Mouse (Mus musculus): Measurements from ENCODE around the gene Slc35f3.

Slc35f3 gene

DNA sequence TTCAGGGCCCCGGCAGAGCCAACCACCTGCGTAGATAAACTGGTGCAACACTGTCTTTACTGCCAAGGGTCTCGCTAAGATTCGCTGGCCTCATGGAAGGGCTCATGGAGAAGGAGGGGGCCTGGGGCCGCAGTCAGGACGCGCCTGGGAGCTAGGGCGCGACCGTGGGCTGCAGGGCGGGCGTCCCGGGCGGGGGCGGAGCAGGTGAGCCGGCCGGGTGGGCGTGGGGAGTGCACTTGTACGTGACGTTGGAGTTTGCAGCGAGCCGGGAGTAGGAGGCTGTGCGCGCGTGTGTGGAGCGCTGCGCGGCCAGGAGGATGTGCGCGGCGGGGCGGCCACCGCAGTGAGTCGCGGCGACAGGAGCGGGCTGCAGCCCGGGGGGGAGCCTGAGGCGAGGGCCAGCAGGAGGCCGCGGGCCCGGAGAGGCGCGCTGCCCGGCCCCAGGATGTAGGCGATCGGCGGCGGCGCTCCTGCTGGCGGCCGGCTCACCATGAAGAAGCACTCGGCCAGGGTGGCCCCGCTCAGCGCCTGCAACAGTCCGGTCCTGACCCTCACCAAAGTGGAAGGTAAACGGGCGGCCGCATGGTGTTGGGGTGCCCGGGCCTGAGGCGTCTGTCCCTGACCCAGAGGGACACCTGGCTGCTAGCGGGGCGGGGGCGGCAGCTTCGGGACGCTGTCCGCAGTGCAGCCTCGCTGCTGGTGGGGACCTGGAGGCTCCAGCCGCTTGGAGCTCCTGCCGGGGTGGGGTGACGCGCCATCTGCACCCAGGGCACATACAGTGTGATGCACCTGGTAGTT is at the start of gene Slc35f3:
TSS of gene Slc35f3 (plus strand) at position 263 of the 798 bp plus-strand sequence.
- DNase-seq (ENCODE audit: inconsistent ontology term): peak; percentile 62

DNA sequence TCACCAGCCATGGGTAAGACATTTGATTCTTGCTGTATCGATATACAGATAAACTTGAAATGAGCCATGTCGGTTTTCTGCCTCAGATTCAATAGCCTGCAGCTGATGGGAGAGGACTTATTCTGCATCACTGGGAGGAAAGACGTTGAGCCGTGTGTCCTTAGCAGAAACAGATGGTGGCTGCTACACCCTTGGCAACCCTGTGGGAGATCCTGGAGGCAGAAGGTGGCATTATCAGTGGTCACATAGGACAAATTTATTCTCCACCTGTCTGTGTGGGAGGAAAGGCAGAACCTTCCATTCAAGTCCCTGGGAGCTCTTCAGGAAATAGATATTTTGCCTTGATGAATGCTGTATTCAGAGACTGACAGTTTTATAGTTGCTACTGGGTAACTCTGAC is 47.9 kb upstream of the Slc35f3 start:
- no peak for DNase-seq (ENCODE audit: inconsistent ontology term)

DNA sequence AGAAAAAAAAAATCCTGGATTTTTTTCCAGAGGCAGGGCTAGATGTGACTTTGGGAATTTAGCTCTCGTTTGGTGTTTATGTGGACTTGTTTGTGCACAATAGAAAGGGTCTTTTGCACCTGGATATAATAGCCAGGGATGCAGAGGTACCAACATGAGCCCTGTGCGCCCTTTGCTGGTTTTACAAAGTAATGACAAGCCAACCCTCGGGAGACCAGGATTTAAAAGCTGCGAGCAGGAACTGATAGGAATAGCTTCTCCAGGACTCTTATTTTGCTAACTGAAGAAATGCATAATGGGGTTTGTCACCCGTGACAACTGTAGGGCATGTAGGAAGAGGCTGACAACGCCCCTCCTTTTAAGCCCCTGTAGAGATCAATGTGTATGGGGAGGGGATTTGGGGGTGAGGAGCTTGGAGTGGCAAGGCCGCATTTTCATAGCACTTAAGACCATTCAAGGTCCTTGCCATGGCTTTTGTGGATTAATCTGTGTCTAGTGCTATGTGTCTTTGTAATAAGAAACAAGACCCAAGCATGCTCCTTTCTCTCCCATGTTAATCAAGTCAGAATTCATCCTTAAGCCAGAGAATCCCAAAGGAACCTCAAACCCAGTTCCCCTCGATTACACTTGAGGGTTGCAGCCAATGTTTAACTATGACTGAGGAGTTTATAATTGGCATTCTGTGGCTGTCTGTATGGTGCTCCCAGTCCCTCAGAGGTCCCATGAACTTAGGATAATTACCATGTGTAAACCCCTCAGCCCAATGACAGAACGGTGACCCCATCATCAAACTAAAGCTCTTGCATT is 41.6 kb upstream of the Slc35f3 start:
- no peak for DNase-seq (ENCODE audit: inconsistent ontology term)

DNA sequence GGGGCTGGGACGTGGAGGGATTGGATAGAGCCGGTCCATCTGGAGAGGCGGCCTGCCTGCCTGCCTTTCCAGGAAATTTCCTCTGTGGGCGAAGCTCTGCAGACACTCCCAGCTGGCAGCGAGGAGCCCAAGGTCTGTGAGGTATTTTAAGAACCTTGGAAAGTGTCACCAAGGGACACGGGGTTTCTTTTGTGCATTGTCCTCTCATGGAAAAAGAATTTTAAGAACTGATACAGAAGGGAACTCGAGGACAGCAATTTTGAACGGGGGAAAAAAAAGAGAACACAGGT is 41.0 kb upstream of the Slc35f3 start:
- no peak for DNase-seq (ENCODE audit: inconsistent ontology term)

DNA sequence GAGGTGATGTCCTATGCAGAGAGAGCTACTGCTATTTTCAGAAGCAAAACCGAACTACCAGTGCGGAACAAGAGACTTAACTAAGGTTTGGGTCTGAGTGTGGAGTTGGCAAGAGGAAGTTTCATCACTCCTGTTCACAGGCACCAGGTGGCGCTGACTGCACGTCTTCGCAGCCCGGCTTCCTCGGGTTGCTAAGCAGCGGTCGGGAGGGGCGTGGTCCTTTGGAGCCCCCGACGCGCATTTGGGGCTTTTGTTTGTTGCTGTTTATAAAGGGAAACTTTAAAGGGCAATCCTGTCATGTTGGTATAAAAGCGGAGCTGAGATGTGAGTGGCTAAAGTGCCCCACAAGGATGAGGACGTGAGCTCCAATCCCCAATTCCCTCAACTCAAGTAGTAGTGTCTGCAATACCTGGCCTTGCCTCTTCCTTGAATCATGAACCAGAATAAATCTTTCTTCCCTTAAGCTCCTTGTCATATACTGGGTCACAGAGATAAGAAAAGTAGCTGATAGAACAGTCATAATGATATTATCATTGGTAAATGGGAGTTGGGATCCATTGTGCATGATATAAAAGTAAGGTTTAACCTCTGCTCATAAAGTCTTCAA is 40.1 kb upstream of the Slc35f3 start:
- peak; percentile 65 for DNase-seq (ENCODE audit: inconsistent ontology term)

DNA sequence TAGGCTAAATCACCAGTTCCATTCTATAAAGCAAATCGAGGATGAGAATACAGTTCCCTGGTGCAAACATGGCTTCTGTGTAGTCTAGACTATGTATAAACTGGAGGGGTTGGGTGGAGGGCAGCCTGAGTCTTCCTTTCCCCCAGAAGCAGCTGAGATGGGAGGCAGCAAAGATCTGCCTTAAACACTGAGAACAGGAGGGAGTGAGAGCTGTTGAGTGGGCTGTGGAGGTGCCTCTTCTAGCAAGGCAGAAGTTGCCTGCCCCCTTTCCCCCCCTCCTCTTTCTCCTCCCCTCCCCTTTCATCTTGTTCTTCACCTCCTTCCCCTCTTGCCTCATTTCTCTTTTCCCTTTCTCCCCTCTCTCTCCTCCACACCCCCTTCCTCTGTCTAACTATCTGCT is 33.2 kb upstream of the Slc35f3 start:
- no peak for DNase-seq (ENCODE audit: inconsistent ontology term)

DNA sequence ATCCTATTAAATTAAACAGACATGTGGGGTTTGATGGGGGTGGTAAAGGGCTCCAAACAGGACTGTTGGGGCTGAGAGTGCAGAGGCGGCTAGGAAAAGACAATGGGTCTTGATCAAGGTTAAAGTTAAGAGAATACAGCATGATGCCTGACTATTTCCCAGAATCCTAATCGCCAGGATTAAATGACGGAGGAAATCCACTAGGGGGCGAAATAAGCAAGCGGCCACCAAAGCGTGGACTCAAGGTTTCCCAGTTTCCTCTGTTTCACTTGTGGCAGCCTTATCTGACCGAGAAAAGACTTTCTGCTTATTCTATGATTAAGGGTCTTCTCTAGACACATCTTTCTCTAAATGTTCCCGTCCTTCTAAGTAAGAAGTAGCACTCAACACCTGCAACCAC is 31.2 kb upstream of the Slc35f3 start:
- no peak for DNase-seq (ENCODE audit: inconsistent ontology term)

DNA sequence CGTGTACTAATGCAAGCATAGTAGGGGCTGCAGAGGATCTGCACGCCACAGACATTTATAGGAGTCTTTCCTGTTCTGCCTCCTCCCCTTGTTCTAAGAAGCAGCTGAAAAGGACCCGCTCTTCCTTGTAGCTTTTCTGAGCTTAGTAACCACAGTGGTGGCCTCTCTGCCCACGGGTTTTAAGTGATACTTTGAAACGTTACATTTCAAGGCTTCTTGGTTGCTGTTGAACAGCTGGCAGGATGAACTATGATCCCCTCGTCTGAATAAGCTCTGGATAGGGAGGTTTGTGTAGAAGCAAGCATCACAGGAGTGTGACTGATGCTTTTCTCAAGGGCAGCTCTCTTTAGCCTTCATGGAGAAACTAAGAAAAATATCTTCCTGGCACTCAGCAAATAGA is 28.6 kb upstream of the Slc35f3 start:
- DNase-seq (ENCODE audit: inconsistent ontology term): no peak

DNA sequence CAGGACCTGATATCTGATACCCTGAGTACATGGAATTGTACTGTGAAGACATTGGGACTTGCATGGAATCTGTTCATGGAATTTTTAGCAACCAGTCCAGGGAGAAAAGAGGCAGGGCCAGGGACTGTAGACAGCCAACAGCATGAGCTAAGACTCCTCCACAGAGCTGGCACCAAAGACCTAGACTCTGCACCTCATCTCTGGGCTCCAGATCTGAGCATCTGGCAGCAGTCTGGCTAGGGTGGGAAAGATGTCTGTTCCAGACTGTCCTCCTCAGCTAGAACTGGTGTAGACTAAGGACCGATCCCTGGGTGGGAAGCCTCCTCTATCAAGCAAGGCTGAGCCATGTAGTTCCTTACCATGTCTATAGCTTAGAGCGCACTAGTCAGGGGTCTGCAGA is 25.9 kb upstream of the Slc35f3 start:
- no peak for DNase-seq (ENCODE audit: inconsistent ontology term)

DNA sequence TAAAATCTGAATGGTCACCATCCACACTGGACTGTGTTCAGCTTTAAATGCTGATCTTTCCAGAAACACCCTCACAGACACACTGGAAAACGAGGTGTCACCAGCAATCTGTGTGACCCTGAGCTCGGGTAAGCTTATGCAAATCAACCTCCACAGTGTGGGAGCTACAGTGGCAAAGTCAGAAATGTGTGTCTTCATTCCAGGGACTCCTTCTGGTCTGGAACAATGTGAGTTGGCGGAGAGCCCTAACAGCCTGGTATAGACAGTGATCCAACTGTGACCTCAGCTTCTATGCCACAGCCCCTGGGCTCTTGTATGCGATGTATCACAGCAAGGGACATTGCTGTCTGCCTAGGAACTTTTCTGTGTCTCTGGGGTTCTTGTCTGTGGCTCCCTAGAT is 25.3 kb upstream of the Slc35f3 start:
- DNase-seq (ENCODE audit: inconsistent ontology term): peak; percentile 83

DNA sequence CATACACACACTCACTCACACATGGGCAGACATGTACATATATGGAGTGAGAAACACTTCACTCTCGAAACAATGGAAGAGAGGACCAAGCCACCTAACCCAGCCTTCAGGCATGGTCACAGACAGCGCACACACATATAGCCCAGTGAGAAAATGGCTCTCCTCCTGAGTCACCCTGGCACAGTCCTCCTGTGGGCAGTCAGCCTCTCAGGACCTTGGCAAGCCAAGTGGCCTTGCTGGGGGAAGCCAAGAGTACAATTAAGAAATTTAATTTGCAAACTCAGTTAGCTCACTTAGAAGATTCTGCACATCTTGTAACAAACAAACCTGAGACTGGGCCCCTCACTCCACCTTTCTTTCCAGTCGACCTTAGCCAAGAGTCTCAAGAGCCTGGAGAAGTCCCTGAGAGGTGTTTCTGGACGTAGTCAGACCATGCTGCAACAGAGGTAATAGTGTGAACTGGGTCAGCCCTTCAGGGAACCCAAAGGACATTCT is 23.4 kb upstream of the Slc35f3 start:
- peak; percentile 47 for DNase-seq (ENCODE audit: inconsistent ontology term)

DNA sequence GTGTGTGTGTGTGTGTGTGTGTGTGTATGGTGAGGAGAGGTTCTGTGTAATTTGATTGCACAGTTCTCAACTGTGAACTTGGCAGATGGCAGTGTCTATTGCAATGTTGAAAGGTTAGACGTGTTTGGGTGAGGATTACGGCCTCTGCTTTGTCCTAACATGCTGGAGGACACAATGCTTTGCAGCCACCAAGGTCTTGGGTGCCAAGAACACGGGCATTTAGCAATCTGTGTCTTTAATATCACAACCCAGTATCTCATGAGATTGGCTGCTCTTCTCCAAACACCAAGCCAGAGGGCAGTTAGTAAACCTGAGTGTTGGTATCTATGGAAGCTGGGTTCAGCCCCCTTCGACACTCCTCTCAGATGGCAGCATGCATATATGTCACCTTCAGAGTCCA is 22.5 kb upstream of the Slc35f3 start:
- no peak for DNase-seq (ENCODE audit: inconsistent ontology term)

DNA sequence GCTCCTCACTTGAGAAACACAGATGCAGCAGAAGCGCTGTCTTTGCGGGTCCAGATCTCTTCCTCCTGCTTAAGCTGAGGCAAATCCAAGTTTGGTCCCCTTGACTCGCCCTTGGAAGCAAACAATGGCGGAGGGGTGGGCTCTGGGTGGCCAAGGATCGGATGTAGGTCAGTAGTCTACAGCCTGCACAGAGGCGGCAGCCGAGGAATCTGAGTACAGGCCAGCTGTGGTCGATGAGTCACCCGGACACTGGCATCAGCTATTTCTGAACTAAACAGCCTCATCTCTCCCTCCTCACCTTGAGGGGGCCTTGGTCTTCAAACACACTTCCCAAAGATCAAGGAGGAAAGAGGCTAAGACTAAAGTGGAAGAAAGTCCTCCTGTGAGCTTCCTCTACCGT is 6.4 kb upstream of the Slc35f3 start:
- peak; percentile 72 for DNase-seq (ENCODE audit: inconsistent ontology term)

DNA sequence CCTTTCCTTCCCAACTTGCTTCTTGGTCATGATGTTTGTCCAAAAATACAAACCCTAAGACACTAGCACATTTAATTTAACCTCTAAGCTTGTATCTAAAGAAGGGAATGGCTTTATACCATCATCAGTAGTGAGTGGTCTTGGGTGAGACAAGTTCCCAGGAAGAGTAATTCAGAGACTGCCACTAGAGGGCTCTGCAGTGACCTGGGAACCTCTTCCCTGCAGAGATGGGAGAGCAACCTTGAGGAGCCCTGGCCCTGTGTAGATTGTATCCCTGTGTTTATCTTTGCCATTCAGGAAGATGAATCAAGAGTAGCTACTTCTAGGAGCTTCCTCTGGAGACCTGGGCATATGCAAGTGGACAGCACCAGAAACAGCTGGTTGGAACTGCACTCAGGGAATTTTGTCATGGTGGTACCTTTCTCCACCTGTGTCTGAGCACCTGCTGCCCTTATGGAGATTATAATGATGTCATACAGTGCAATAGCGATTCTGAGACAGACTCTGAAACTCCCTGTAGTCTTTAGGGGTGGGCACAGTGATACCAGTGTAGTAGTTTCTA is 993 bp upstream of the Slc35f3 start:
- peak; percentile 16 for DNase-seq (ENCODE audit: inconsistent ontology term)

DNA sequence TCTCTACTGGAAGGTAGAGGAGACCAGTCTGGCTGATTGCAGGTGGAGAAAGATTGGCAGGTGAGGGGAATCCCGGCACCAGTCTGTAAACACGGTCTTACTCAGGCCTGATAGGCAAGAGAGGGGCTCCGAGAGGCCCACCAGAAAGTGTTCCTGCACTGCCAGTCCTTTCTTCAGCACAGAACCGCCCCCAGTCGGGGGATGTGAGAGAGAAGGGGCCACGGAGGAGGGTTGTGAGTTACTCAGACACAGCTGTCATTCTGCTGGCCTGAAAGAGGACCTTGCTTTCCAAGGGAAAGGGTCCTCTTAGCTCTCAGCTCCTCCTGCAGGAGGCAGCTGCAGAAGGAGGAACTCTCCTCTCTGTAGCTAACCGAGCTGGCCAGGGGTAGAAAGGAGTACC is 975 bp downstream of the Slc35f3 start:
- DNase-seq (ENCODE audit: inconsistent ontology term): no peak

DNA sequence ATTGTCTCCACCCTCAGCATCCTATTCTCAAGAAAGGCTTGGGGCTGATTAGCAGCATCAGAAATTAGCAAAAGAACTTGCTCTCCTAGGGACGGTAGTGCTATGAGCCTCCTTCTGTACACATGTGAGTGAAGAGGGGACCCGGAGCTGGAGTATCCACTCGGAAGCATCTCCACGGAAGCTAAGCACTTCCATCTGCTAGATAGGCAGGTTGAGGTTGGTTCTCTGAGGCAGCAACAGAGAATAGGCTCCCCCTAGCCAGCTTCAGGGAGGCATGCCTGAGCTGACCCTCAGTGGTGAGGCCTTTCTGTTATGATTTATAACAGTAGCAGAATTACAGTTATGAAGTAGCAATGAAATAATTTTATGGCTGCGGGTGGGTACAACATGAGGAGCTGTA is 2.0 kb downstream of the Slc35f3 start:
- DNase-seq (ENCODE audit: inconsistent ontology term): no peak

DNA sequence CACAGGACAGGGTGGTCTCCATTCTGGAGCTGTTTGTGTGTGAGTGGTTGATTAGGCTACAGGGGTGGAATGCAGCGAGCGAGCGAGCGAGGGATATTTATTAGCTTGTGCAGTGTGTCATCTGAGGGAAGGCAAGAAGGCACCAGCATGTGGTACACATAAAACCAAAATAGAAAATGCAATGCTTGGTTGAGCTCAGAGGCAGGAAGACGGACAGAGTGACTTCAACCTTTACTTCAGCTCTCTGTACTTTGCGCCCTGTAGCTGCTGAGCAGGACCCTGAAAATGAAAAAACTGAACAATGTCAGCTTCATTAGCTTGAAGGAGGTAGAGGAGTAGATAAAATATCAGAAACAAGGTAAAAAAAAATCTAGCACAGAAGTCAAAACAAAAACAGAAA is 3.2 kb downstream of the Slc35f3 start:
- no peak for DNase-seq (ENCODE audit: inconsistent ontology term)

DNA sequence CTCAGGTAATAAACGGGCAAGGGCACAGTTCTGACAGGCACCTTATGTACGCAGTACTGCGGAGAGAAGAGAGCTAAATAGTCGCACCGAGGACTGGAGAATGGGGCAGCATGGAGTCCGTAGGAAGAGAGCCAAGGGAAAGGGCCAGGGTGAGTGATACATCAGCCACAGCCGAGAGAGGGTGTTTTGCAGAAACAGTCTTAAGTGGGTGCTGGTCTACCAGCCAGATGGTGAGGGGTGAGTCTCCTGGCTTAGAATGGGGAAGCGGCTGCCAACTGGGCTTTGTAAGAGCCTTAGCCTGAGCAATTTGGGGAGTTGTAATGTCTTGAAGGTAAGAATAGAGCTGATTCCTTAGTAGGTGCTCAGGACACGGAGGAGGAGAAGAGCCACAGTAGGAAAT is 8.8 kb downstream of the Slc35f3 start:
- no peak for DNase-seq (ENCODE audit: inconsistent ontology term)

DNA sequence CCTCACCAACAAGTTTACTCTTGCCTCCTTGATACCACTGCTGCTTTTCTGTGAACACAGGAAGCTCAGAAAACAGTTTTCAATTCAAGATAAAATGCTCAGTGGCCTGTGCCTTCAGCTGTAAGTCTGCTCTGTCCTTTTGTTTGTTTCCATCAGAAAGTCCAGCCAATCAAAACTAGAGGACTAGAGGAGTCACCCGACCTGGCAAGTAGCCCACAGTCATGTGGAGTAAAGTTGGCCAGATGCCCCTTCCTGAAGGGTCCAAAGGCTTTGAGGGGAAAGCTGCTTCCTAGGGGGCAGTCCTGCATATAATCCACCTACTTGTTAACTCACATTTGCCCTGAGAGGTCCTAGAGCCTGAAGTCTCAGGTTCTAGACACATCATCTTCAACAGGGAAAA is 10.7 kb downstream of the Slc35f3 start:
- peak; percentile 79 for DNase-seq (ENCODE audit: inconsistent ontology term)

DNA sequence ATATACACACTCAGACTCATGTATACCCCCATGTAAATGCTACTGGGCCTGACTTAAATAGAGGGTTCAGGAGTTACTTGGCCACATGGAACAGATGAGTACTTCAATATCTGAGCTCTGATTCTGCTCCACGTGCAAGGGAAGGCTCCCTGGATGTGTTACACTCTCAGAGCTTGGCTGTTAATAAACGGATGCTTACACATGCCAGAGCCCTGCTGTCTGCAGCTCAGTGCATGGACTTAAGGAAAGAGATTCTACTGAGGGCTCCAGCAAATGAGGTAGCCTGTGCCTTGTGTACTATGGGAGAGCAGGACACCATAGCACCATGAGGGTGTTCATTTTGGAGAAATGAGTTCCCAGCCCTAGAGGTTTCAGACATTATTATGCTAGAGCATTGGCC is 26.6 kb downstream of the Slc35f3 start:
- DNase-seq (ENCODE audit: inconsistent ontology term): no peak

DNA sequence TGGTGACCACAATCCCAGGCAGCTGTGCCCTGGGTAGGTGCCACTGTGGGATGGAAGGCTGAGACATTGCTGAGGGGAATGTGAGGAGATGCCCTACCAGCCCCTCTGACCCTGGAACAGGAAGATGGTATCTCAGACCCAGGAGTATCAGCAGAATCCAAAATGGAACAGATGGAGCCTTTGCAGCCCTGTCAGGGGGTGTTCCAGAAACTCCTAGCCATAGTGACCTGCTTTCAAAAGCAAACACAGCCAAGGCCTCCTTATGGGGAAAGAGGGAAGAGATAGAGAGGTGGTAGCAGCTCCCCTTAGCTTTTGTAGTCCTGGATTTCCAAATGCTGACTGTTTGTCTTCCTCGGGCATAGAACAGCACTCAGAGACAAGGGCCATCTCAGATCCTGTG is 27.8 kb downstream of the Slc35f3 start:
- no peak for DNase-seq (ENCODE audit: inconsistent ontology term)

DNA sequence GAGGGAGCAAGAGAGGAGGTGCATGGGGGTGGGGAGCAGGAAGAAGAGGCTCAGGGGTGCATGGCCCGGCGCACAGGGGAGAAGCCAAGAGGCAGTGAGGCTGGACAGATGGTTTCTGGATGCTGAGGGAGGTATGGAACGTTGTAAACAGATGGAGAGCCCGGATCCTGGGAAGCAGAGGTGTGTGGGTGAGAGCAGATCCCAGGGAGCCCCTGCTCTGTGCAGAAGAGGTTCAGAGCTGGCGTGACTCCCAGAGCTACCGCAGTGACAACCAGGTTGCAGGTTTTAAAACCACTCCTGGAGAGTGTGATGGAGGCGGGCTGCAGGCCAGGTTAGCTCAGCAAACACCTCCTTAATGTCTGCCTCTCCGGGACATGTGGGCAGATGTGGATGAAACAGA is 28.4 kb downstream of the Slc35f3 start:
- no peak for DNase-seq (ENCODE audit: inconsistent ontology term)

DNA sequence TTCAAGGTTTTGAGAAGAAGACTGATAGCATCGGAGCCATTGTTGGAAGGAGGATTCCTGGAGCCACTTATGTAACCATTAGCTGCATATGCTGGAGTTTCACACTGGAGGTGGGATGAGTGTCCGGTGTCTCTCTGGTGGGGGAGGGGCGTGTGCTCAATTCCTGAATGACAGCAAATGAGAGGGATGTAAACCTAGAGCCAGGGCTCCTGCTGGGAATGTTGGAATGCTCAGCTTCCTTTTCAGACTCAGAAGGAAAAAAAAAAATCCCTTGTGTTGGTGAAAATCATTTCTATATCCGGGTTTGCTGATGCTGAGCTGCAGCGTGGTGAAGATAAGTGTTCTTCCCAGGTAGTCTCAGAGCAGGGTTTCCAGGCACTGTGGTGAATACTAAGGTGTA is 29.4 kb downstream of the Slc35f3 start:
- DNase-seq (ENCODE audit: inconsistent ontology term): peak; percentile 14
